Mouse (Mus musculus) macrophage (primary cell): ENCODE data around the gene Gm49711. TPM values are rescaled to one million over a fixed set of nuclear protein-coding genes. Genes with fewer than 3 reads are reported as not detected.

ENCODE experiments used
- H3K27ac ChIP-seq: fragments of 350-480 bp; formaldehyde crosslinking; 2 replicates; pipeline ENCODE4 v1.9.0; 2021
- H3K36me3 ChIP-seq: fragments of 350-480 bp; formaldehyde crosslinking; 2 replicates; pipeline ENCODE4 v1.9.0; 2021; ENCODE audit errors: inconsistent target
- H3K4me3 ChIP-seq: fragments of 350-480 bp; formaldehyde crosslinking; 2 replicates; pipeline ENCODE4 v1.9.0; 2021; ENCODE audit errors: inconsistent target
- H3K79me2 ChIP-seq: fragments of 350-480 bp; formaldehyde crosslinking; 2 replicates; pipeline ENCODE4 v1.9.0; 2021; ENCODE audit errors: inconsistent target
- WGBS: methylation state at CpG from one replicate; pipeline ENCODE4 v1.1.7; 2026; ENCODE audit warnings: inconsistent platforms; ENCODE audit not compliant: missing documents; 5-methylcytosine and 5-hydroxymethylcytosine counted together
- polyA plus RNA-seq: library from polyadenylated mRNA; stranded (reverse); fragments of 250-400 nt; gene quantifications from 3 replicates; pipeline ENCODE4 v1.2.4, GENCODE M21; 2018; ENCODE audit warnings: inconsistent platforms
- total RNA-seq, 78 experiments: library from RNA; depleted of rRNA; stranded (reverse); fragments of 250-400 nt; gene quantifications; 1 replicate in 9 of 78; 2 replicates in 24 of 78; 3 replicates in 43 of 78; 4 replicates in 2 of 78; pipeline ENCODE4 v1.2.4; 2018; ENCODE audit warnings: inconsistent platforms in 56 of 78

Gene Gm49711
- total RNA-seq (2018; cell fraction: chromatin; rRNA removed): not detected
- under 1 TPM in 1 of 26 experiments, not detected in 25; 0.10 TPM for total RNA-seq (2018; cell fraction: cytosol; rRNA removed)
- under 1 TPM in 1 of 26 experiments, not detected in 25; 0.74 TPM for total RNA-seq (2018; cell fraction: nucleus; rRNA removed)
- polyA plus RNA-seq: not detected in 3 replicates

- Histone ChIP-seq H3K4me3 (peak within 1 kb of the TSS; percentile 40), H3K79me2 (peaks cover 17% of the 10 kb centered on the region), H3K27ac (no peak within 1 kb of the TSS), H3K36me3 (no peaks in the 10 kb centered on the region)
- 1% methylated on average over 73 of the region's 99 CpGs for WGBS
These were observed at the start of gene Gm49711, which contains the start of the genes Mrps6 and Slc5a3 for GRCm38 (mm10) chr16:92057852-92058643. Gene Gm49711 (plus strand): TSS chr16:92058316. Gene Mrps6 (plus strand): TSS chr16:92058270. Gene Slc5a3 (plus strand): TSS chr16:92058322.

GRCm38 (mm10) chr16:92009586-92009985 is 48.5 kb upstream of the Gm49711 start:
- H3K27ac ChIP-seq: no peak overlapping the region
- no peak overlapping the region for H3K4me3 ChIP-seq
- 100% methylated on average over 2 of the region's 2 CpGs for WGBS
- no peaks in the 10 kb centered on the region for H3K79me2 ChIP-seq
- H3K36me3 ChIP-seq: no peaks in the 10 kb centered on the region

DNA sequence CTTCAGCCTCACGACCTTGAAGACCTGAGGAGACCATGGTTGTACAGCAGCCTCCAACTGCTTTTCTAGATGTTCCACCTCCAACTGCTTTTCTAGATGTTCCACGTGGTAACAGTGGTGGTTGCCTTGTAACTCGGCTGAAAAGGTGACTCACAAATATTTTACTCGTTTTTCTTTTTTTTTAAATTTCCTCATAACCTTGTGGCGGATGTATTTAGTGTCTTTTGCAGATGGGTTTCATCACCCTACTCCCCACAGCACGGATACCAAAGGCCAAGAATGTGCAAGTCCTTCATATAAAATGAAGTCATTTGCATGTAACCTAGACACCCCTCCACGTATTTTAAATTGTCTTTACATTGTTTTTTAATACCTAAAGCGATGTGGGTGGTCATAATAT is 41.3 kb upstream of the Gm49711 start:
- Histone ChIP-seq H3K27ac (no peak overlapping the region), H3K36me3 (no peaks in the 10 kb centered on the region), H3K79me2 (no peaks in the 10 kb centered on the region), H3K4me3 (no peak overlapping the region)
- WGBS: 64% methylated on average over 8 of the region's 8 CpGs

DNA sequence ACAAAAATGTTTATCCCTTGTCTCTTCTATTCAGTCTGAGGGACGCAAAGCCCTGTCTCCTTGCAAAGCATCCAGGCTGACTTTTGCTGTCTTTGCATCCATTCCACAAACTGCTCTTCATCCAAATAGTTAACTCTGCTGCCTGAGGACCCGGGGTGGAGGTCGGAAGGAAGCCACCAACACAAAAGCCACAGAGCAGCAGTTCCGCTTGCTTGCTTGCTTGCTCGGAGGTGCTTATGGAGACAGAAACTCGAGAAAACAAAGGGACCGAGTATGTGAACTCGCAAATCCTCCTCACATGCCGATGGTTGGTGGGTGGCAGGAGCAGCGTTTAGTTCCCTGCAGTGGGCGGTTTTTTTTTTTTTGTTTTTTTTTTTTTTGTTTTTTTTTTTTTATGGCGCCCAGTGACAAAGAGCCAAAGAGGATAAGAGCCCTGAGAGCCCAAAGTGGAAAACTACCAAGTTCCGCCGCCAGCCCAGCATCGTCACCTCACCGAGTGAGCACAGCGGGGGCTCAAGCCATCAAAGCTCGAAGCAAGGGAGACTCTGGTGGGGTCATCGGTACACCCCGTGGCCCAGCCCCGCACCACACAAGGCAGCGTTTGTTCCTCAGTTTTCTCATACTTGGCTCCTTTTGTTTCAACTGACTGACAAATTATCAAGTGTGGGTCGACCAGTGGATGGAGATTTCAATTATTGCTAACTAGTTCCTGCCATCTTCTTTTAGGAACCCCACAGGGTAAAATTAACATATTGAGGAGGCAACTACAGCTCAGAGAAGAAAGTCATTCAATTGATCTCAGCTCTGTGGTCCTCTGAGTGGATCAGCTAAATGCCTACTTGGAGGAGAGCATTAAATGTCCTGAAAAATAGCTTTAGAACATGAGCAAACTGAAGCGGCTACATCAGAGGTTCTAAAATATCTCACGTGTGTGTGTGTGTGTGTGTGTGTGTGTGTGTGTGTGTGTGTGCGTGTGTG is 38.7 kb upstream of the Gm49711 start:
- Histone ChIP-seq H3K4me3 (peak overlapping the region; percentile 30), H3K36me3 (no peaks in the 10 kb centered on the region), H3K79me2 (no peaks in the 10 kb centered on the region), H3K27ac (peak overlapping the region; percentile 27; the same call in 1 of the 2 replicates)
- WGBS: 6% methylated on average over 23 of the region's 26 CpGs

GRCm38 (mm10) chr16:92021656-92022400 is 36.3 kb upstream of the Gm49711 start:
- Histone ChIP-seq H3K27ac (no peak overlapping the region), H3K4me3 (no peak overlapping the region), H3K36me3 (no peaks in the 10 kb centered on the region), H3K79me2 (no peaks in the 10 kb centered on the region)
- 77% methylated on average over 12 of the region's 12 CpGs for WGBS

GRCm38 (mm10) chr16:92022494-92023283 is 35.4 kb upstream of the Gm49711 start:
- no peak overlapping the region for H3K27ac ChIP-seq
- H3K79me2 ChIP-seq: no peaks in the 10 kb centered on the region
- H3K36me3 ChIP-seq: no peaks in the 10 kb centered on the region
- WGBS: 86% methylated on average over 19 of the region's 20 CpGs
- H3K4me3 ChIP-seq: no peak overlapping the region

DNA sequence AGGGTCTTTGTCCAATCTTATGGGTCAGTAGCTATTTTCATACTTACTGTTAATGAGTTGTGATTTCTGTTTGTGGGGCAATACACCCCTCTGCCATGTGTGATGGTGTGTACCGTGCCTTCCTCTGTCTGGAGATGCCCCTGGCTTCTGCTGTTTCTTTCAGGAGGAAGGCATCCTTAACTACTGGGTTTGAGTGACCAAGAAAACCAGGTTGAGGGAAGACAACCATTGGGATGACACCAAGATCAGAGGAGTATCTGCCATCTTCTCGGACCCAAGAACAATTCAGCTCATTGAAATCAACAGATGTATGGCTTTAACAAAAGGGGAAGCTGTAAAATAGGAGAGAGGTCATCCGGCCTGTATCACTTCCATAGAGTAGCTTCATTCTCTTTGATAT is 24.8 kb upstream of the Gm49711 start:
- WGBS: 81% methylated on average over 3 of the region's 3 CpGs
- no peaks in the 10 kb centered on the region for H3K79me2 ChIP-seq

GRCm38 (mm10) chr16:92034676-92035075 is 23.4 kb upstream of the Gm49711 start:
- Histone ChIP-seq H3K79me2 (no peaks in the 10 kb centered on the region), H3K27ac (no peak overlapping the region), H3K4me3 (no peak overlapping the region), H3K36me3 (no peaks in the 10 kb centered on the region)
- WGBS: 85% methylated on average over 5 of the region's 5 CpGs

More for the DNA sequence above, 24.8 kb upstream of the Gm49711 start:
- Histone ChIP-seq H3K4me3 (no peak overlapping the region), H3K36me3 (no peaks in the 10 kb centered on the region), H3K27ac (no peak overlapping the region)

- WGBS: 91% methylated on average over 8 of the region's 8 CpGs
- H3K79me2 ChIP-seq: no peaks in the 10 kb centered on the region
- H3K36me3 ChIP-seq: no peaks in the 10 kb centered on the region
- no peak overlapping the region for H3K4me3 ChIP-seq
- H3K27ac ChIP-seq: no peak overlapping the region
These were observed 21.4 kb upstream of the Gm49711 start for GRCm38 (mm10) chr16:92036701-92037100.

- Histone ChIP-seq H3K4me3 (no peak overlapping the region), H3K27ac (no peak overlapping the region), H3K79me2 (no peaks in the 10 kb centered on the region), H3K36me3 (no peaks in the 10 kb centered on the region)
- WGBS: 49% methylated on average over 21 of the region's 21 CpGs
These were observed 20.1 kb upstream of the Gm49711 start for GRCm38 (mm10) chr16:92037891-92038607.

- no peaks in the 10 kb centered on the region for H3K79me2 ChIP-seq
- no peak overlapping the region for H3K4me3 ChIP-seq
- 73% methylated on average over 7 of the region's 7 CpGs for WGBS
- no peaks in the 10 kb centered on the region for H3K36me3 ChIP-seq
- 0 out of 2 replicates have a peak overlapping the region, but pooled peaks have one; percentile 24 for H3K27ac ChIP-seq
These were observed 18.7 kb upstream of the Gm49711 start for GRCm38 (mm10) chr16:92039421-92039820.

GRCm38 (mm10) chr16:92039966-92040365 is 18.1 kb upstream of the Gm49711 start:
- WGBS: 92% methylated on average over 11 of the region's 11 CpGs
- Histone ChIP-seq H3K36me3 (no peaks in the 10 kb centered on the region), H3K4me3 (no peak overlapping the region), H3K79me2 (no peaks in the 10 kb centered on the region), H3K27ac (no peak overlapping the region)
